Mouse (Mus musculus) adipocyte (in vitro differentiated cells): Measurements from ENCODE around the gene Fam178b.

ENCODE experiments used
- DNase-seq: peaks from one replicate; pipeline ENCODE4 v3.0.0-alpha.2; 2016; ENCODE audit warnings: low spot score

The Fam178b gene

GRCm38 (mm10) chr1:36682620-36683355 lies at the start of gene Fam178b:
TSS of gene Fam178b (minus strand) at chr1:36683183.
- no peak for DNase-seq

- no peak for DNase-seq
These were observed 41.1 kb upstream of the Fam178b start for GRCm38 (mm10) chr1:36724057-36724431.

- no peak for DNase-seq
These were observed 40.4 kb upstream of the Fam178b start for GRCm38 (mm10) chr1:36723146-36724056.

- no peak for DNase-seq
These were observed 35.8 kb upstream of the Fam178b start for GRCm38 (mm10) chr1:36718786-36719185.

- no peak for DNase-seq
These were observed 31.3 kb upstream of the Fam178b start, which contains the start of gene Actr1b for GRCm38 (mm10) chr1:36714311-36714710. TSS of gene Actr1b (minus strand) at chr1:36714422.

GRCm38 (mm10) chr1:36711104-36711503 lies 28.1 kb upstream of the Fam178b start:
- DNase-seq = no peak

- DNase-seq = peak; percentile 98
These were observed 26.9 kb upstream of the Fam178b start, which contains the start of gene 4933424G06Rik for GRCm38 (mm10) chr1:36709854-36710280. TSS of gene 4933424G06Rik (plus strand) at chr1:36710149.

- DNase-seq = peak; percentile 52
These were observed 26.3 kb upstream of the Fam178b start for GRCm38 (mm10) chr1:36709055-36709853.

- no peak for DNase-seq
These were observed 25.6 kb upstream of the Fam178b start for GRCm38 (mm10) chr1:36708626-36709025.

GRCm38 (mm10) chr1:36707797-36708196 lies 24.8 kb upstream of the Fam178b start:
- no peak for DNase-seq

- no peak for DNase-seq
These were observed 24.2 kb upstream of the Fam178b start for GRCm38 (mm10) chr1:36707166-36707565.

- no peak for DNase-seq
These were observed 14.0 kb upstream of the Fam178b start for GRCm38 (mm10) chr1:36697030-36697429.

- DNase-seq = no peak
These were observed 13.4 kb upstream of the Fam178b start for GRCm38 (mm10) chr1:36696411-36696810.

GRCm38 (mm10) chr1:36694871-36695270 lies 11.9 kb upstream of the Fam178b start:
- no peak for DNase-seq

- peak; percentile 99 for DNase-seq
These were observed 8.5 kb upstream of the Fam178b start, which contains the start of gene Cox5b for GRCm38 (mm10) chr1:36691271-36692155. TSS of gene Cox5b (plus strand) at chr1:36691449.

- DNase-seq = no peak
These were observed 7.8 kb upstream of the Fam178b start for GRCm38 (mm10) chr1:36690671-36691235.

- peak; percentile 85 for DNase-seq
These were observed 956 bp upstream of the Fam178b start for GRCm38 (mm10) chr1:36683810-36684467.

GRCm38 (mm10) chr1:36680893-36681292 lies 2.1 kb downstream of the Fam178b start:
- no peak for DNase-seq

- DNase-seq = peak; percentile 60
These were observed 8.0 kb downstream of the Fam178b start for GRCm38 (mm10) chr1:36674936-36675335.
